In the genomic region with DNA sequence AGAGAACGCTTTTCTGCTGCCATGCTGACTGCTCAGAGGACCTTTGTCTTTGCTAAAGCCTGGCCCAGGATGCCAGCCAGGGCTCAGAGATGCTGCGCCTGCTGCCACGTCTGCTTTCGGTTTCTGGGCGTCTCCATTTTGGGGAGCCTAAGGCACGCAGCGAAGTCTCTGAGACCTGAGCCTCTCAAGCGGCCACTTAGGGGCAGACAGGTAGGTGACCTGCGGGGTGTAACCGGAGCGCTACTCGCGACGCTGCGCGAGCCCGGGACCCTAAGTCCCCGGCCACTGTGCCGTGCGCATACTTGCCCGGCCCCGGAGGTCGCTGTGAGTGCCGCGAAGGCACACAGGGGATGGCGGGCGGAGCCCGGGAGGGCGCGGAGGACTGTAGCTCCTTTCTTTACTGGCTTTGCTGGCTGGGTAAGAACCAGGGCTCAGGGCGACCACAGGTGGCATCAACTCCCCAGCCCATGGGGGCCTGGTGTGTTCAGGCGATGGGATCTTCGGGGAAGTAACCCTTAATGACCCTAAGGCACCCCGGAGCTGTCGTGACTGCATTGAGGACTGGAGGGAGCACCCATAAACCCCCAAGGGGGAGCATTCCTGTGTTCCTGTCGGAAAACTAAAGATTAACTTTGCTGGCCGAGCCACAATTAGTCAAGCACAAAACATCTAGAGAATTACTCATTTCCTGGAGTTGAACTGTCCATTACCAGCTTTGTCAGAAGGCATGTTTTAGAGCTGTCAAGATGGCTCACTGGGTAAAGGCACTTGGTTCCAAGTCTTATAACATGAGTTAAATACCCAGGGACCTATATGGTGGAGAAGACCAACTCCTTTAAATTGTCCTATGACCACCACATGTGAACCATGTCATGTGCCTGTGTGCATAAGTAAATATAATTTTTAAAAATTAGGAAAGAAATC, we compare ENCODE assay signal across 8 mouse cellular contexts. TPM values are rescaled to one million over a fixed set of nuclear protein-coding genes. Genes with fewer than 3 reads are reported as not detected.
DNase-seq lines count a peak whose midpoint lies in the region; ATAC-seq and TF ChIP-seq lines count a peak whose summit lies in the region.

No protein-coding gene starts in this region.

- peak; percentile 62 for ATAC-seq in embryonic facial prominence, embryonic 11.5 days (replicated peaks; ENCODE audit: insufficient number of reproducible peaks, low FRiP score, low TSS enrichment, low read depth)
- peak; percentile 67 for ATAC-seq in limb, embryonic 14.5 days (ENCODE audit: low FRiP score, low read depth)
- peak; percentile 95 for ATAC-seq in midbrain, embryonic 16.5 days

- no peaks in the 10 kb centered on the region for H3K4me1 ChIP-seq in embryonic facial prominence, embryonic 11.5 days (ENCODE audit: control insufficient read depth, insufficient read depth, low read length)
- H3K4me1 ChIP-seq in limb, embryonic 14.5 days (ENCODE audit: control insufficient read depth, insufficient read depth, low read length), result no peaks in the 10 kb centered on the region
- no peaks in the 10 kb centered on the region for H3K4me1 ChIP-seq in midbrain, embryonic 16.5 days (ENCODE audit: control insufficient read depth, insufficient read depth, low read length)

- 2% methylated on average over 37 of the region's 37 CpGs for WGBS in embryonic facial prominence, embryonic 11.5 days
- WGBS in limb, embryonic 14.5 days, result 4% methylated on average over 37 of the region's 37 CpGs
- under 1% methylated on average over 37 of the region's 37 CpGs for WGBS in midbrain, embryonic 16.5 days

- H3K4me2 ChIP-seq in embryonic facial prominence, embryonic 11.5 days (ENCODE audit: low read depth, low read length), result peak overlapping the region; percentile 76
- H3K4me2 ChIP-seq in limb, embryonic 14.5 days (replicated peaks; ENCODE audit: low read depth, low read length, severe bottlenecking), result peak overlapping the region; percentile 73
- peak overlapping the region; percentile 87 for H3K4me2 ChIP-seq in midbrain, embryonic 16.5 days (ENCODE audit: low read length)

- H3K9me3 ChIP-seq in embryonic facial prominence, embryonic 11.5 days (replicated peaks; ENCODE audit: control insufficient read depth, low read length), result no peaks in the 10 kb centered on the region
- H3K9me3 ChIP-seq in limb, embryonic 14.5 days (ENCODE audit: control insufficient read depth, low read length), result no peaks in the 10 kb centered on the region
- no peaks in the 10 kb centered on the region for H3K9me3 ChIP-seq in midbrain, embryonic 16.5 days (replicated peaks; ENCODE audit: control insufficient read depth, low read length, poor library complexity, severe bottlenecking)

- no peak overlapping the region for H3K27ac ChIP-seq in embryonic facial prominence, embryonic 11.5 days (replicated peaks; ENCODE audit: low read depth, low read length)
- no peak overlapping the region; the same call in 1 of the 2 replicates for H3K27ac ChIP-seq in limb, embryonic 14.5 days (replicated peaks; ENCODE audit: low read depth, low read length)
- 0 out of 2 replicates have a peak overlapping the region, but pooled peaks have one; percentile 37 for H3K27ac ChIP-seq in midbrain, embryonic 16.5 days (ENCODE audit: low read length)

- peak overlapping the region; percentile 78 for H3K9ac ChIP-seq in embryonic facial prominence, embryonic 11.5 days (replicated peaks; ENCODE audit: low read length)
- peak overlapping the region; percentile 81 for H3K9ac ChIP-seq in limb, embryonic 14.5 days (ENCODE audit: low read depth, low read length, severe bottlenecking)
- H3K9ac ChIP-seq in midbrain, embryonic 16.5 days (ENCODE audit: low read depth, low read length), result peak overlapping the region; percentile 78

- peak; percentile 60; the same call in 1 of the 2 replicates for TF ChIP-seq POLR2A in limb, embryonic 14.5 days (IDR thresholded peaks at IDR 0.05; ENCODE audit: borderline replicate concordance, extremely low read depth, insufficient read depth, insufficient read length)

- H3K27me3 ChIP-seq in embryonic facial prominence, embryonic 11.5 days (ENCODE audit: control insufficient read depth, insufficient read depth, low read length), result no peaks in the 10 kb centered on the region
- H3K27me3 ChIP-seq in limb, embryonic 14.5 days (ENCODE audit: control insufficient read depth, insufficient read depth, low read length), result no peaks in the 10 kb centered on the region
- no peaks in the 10 kb centered on the region for H3K27me3 ChIP-seq in midbrain, embryonic 16.5 days (ENCODE audit: control insufficient read depth, insufficient read depth, low read depth, low read length)

- H3K4me3 ChIP-seq in embryonic facial prominence, embryonic 11.5 days (ENCODE audit: low read depth, low read length), result peak overlapping the region; percentile 49
- peak overlapping the region; percentile 56 for H3K4me3 ChIP-seq in limb, embryonic 14.5 days (replicated peaks; ENCODE audit: low read length)
- peak overlapping the region; percentile 50 for H3K4me3 ChIP-seq in midbrain, embryonic 16.5 days (ENCODE audit: low read depth, low read length)

- peak; percentile 47 for DNase-seq in layer of hippocampus, adult 11-12 months (ENCODE audit: low spot score)
- DNase-seq in layer of hippocampus, adult 9-10 months (ENCODE audit: low spot score), result no peak
- peak; percentile 58 for DNase-seq in embryonic facial prominence, embryonic 11.5 days (ENCODE audit: low spot score)
- peak; percentile 97 for DNase-seq in heart, adult 11 months
- peak; percentile 84 for DNase-seq in kidney, adult 18-20 months
- peak; percentile 31 for DNase-seq in limb, embryonic 14.5 days (ENCODE audit: low spot score)
- DNase-seq in spleen, postnatal 10 days (ENCODE audit: low spot score in 2 of 2), result peak; percentile 72 to 76

- H3K36me3 ChIP-seq in embryonic facial prominence, embryonic 11.5 days (replicated peaks; ENCODE audit: control insufficient read depth, insufficient read depth, low read depth, low read length), result no peaks in the 10 kb centered on the region
- no peaks in the 10 kb centered on the region for H3K36me3 ChIP-seq in limb, embryonic 14.5 days (ENCODE audit: control insufficient read depth, insufficient read depth, low read length)
- no peaks in the 10 kb centered on the region for H3K36me3 ChIP-seq in midbrain, embryonic 16.5 days (ENCODE audit: control insufficient read depth, insufficient read depth, low read length)

RNA-seq across cellular contexts. Expression of gene Als2cr12, which starts 43.0 kb away (rescaled TPM):
- not detected in 2 replicates for polyA plus RNA-seq in embryonic facial prominence, embryonic 11.5 days (2014; fragmentation: Nextera tagmentation; extraction: Ambion mirVana)
- not detected in 2 replicates for polyA plus RNA-seq in limb, embryonic 14.5 days (2012; rRNA removed)
- 0.12 TPM in 1 of 2 replicates, not detected in the other for polyA plus RNA-seq in limb, embryonic 14.5 days (2014; fragmentation: Nextera tagmentation; extraction: Ambion mirVana)
- polyA plus RNA-seq in midbrain, embryonic 16.5 days (2015; fragmentation: Nextera tagmentation; extraction: Ambion mirVana), result not detected in 2 replicates

RNA-seq across cellular contexts. Expression of gene Cflar, which starts 58.6 kb away (rescaled TPM):
- polyA plus RNA-seq in embryonic facial prominence, embryonic 11.5 days (2014; fragmentation: Nextera tagmentation; extraction: Ambion mirVana), result 24.1 and 25.0 TPM in 2 replicates
- 28.9 and 30.9 TPM in 2 replicates for polyA plus RNA-seq in limb, embryonic 14.5 days (2012; rRNA removed)
- 34.1 and 37.2 TPM in 2 replicates for polyA plus RNA-seq in limb, embryonic 14.5 days (2014; fragmentation: Nextera tagmentation; extraction: Ambion mirVana)
- 11.1 and 19.9 TPM in 2 replicates for polyA plus RNA-seq in midbrain, embryonic 16.5 days (2015; fragmentation: Nextera tagmentation; extraction: Ambion mirVana)
